Mouse (Mus musculus) embryo, embryonic 9.5 days (tissue): Measurements from ENCODE around the gene Fam227a.

ENCODE experiments used
- DNase-seq: peaks from one replicate; pipeline ENCODE4 v3.0.0-alpha.2; 2017; ENCODE audit errors: extremely low spot score

Fam227a gene

DNA sequence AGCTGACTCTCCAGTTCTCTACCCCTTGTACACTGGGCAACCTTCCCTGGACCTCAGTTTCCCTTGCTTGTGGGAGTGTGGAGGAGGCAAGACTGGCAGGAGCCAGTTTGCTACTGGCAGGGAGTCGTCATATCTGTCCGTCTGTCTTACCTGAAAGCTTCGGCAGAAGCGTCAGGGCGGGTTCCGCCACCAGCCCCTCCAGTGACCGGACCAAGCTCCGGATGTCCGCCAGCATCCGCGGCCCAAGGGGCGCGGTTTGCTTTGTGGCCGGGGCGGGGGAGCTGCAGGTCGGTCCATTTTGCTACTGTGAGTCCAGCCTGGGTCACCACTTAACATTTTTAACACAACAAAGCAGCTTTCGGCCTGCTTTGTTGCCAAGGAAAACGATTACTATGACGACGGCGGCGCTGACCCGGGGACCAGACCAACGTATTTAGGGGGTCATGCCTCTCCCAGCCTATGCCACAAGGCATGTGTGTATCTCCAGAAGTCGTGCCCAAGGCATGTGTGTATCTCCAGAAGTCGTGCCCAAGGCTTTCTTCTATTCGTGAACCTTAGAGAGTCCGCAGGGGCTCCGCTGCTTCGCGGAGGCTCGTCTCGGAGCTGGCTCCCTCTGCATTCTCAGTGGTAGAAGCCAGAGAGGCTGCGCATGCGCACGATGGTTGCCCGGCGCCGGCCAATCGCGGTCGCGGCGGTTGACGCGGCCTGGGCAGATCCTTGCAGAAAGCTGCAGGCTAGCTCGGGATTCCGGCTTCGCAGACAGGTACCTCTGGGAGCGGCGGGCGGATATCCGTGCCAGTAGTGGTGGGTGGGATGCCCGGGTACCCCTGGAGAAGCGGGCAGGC, at the start of gene Fam227a, which contains the start of gene Cby1:
Gene Fam227a (minus strand): TSS at position 426 of the 845 bp plus-strand sequence.
Gene Cby1 (plus strand): TSS at position 669 of the 845 bp plus-strand sequence.
- DNase-seq, result peak; percentile 98

DNA sequence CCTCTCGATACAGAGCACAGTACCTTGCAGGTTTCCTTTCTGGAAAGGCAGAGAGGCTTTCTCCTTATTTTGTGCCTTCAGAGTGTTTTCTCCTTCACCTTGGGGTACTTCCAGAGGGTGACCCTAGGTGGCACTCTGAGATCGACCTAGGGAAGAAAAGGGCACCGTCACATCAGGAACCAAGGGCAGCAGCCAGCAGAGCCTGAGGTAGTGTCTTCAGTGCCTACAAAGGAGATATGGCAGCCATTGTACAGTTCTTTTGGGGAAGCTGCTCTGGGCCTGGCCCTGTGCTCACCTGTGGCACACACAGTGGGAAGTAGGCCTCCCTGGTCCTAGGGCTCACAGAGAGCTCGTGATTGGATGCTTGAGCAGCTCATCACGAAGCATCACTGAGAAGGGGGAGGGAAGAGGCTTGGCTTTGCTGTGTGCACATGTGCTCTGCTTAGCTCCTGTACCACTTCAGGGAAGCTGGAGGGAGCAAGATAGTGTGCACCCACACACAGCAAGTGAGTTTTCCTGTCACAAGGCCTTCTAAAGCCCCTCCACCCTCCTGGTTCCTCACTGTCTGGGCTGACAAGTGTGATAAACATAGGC, 49.6 kb upstream of the Fam227a start:
- no peak for DNase-seq

DNA sequence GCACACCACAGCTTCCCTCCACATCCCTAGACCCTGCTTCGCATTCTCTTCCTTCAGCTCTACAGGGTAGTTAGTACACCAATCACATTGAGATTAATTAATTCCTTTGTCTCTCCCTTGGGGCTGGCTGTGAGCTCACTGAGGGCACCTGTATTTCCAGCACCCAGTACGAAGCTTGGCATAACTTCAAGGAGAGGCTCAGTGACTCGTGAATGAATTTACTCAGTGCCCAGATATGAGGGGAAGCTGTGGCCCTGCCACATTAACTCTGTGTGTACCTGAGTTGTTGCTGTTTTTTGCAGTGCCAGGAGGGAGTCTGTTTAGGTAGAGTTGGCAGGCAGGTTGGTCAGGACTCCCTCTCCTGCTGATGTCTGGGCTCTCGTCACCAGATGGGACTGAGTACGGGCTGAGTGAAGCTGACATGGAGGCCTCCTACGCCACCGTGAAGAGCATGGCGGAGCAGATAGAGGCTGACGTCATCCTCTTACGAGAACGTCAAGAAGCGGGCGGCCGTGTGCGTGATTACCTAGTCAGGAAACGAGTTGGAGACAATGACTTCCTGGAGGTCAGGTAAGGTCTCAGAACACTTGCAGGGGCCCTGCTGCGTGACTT, 48.0 kb upstream of the Fam227a start:
- no peak for DNase-seq

DNA sequence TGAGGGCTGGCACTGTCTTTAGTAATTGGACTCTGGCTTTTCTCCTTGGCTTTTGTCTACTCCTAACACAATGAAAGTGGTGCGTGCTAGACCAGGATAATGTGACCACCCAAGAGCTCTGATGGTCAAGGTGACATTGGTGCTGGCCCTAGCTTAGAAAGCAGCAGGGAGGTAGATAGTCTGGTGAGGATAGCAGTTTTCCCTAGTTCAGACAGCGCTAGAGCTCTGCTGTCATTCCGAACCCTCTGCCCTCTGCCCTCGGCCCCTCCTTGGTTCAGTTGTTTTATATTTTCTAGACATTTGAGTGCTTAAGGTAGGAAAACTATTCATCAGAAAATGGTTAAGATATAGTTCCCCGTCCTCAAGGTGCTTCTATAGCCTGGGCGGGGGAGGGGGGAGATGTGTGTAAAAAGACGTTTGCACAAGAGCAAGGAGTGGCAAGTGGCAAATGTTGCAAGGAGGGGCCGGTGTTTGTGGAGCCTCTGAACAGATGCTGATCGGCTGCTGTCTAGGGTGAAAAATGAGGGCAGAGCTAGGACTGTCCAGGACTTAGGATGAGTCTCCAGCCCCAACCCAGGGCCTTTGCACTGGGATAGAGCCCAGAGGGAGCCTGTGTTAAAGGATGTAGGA, 38.9 kb upstream of the Fam227a start:
- DNase-seq, result no peak

DNA sequence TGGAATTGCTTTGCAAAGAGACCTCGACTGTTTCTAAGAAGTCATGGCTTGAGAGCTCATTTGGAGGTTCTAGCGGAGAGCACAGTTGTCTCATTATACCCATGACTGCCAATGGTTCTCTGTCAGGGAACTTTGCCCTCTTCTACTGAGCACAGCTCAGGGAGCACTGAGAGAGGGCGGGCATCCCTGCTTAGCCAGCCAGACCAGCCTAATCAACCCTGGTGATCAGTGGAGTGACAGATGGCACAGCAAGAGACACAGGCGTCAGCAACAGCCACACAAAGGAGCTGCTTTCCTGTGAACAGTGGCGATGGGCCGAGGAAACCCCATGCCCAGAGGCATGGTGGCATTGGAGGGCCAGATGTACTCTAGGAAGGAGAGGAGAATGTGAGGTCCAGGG, 38.3 kb upstream of the Fam227a start:
- DNase-seq, result no peak

DNA sequence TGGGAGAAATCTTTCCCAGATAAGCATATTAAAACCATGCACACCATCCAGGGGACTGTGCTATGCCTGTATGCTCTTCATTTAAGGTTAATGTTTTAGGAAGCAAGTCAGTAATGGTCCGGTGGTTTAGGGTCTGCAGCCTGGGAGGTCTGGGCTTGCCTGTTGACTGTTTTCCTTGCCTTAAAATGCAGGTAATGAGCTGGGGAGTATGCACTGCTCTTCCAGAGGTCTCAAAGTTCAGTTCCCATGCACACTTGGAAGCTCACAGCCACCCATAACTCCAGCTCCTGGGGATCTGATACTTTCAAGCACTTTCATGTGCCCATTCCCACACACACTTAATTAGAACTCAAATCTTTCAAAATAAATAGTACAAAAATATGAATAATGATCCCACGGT, 37.8 kb upstream of the Fam227a start:
- DNase-seq, result no peak

DNA sequence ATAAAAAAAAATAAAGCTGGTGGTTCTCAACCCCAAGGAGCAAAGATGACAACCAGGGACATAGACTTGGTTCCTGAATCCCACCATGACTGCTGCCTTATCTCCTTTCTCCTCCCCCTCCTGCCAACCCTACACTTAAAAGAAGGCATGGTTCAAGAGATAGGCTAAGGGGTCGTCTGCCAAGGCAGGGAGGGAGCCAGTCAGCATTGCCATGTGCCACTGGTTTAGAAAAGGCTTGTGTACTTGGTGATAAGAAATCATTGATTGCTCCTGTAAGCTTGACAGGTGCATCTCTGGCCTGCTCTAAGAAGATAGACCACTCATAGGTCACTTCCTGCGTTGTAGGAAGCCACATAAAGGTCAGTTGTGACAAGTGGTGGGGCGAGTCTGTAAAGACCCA, 36.8 kb upstream of the Fam227a start:
- no peak for DNase-seq

DNA sequence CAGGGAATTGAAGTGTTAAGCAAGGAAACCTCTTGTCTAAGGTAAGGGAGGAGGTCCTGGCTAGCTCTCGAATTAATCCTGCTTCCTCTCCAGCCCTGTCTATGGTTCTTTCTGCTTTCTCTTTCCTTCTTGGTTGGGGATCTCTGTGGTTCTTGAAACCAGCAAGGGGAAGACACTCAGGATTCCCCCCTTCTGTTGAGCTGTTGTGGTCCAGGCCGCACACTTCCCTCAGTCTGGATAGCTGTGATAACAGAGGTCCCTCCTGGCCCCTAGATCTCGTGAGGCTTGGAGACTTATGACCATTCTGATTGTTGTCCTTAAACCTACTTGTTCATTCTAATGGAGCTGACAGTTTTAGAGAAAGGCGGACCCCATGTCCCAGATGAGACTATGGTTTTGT, 35.8 kb upstream of the Fam227a start:
- DNase-seq, result no peak

DNA sequence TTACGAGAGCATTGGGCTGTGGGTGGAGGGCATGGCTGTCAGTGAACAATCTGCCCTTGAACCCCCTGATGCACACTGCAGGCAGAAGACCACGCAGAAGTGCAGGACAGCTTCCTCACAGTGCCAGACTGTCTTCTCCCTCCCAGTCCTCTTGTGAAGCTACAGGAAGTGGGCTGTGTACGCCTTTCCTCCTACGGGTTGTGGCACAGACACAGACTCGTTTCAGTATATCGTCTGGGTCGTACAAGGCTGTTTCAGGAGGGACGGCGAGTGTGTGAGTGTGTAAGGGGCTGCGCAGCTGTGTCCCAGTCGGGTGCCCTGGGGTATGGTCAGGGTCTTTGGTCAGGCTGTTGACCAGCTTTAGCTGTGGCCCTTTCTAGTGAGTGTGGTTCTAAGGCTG, 35.0 kb upstream of the Fam227a start:
- no peak for DNase-seq

DNA sequence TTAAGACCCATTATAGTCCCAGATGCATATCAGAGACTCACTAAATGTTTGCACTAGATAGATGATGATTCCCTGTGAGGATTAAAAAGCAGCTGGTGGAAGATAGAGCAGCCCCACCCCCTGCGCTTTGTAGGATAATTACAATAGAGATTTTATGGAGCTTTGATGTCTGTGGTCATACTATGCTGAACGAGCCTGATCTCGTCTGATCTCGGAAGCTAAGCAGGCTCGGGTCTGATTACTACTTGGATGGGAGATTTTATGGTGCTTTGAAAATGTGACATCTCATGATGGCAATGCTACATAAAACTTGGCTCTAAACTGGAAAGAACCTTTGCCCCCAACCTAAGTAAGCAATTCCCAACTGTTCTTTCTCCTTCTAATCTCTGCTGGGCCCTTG, 33.6 kb upstream of the Fam227a start:
- no peak for DNase-seq

DNA sequence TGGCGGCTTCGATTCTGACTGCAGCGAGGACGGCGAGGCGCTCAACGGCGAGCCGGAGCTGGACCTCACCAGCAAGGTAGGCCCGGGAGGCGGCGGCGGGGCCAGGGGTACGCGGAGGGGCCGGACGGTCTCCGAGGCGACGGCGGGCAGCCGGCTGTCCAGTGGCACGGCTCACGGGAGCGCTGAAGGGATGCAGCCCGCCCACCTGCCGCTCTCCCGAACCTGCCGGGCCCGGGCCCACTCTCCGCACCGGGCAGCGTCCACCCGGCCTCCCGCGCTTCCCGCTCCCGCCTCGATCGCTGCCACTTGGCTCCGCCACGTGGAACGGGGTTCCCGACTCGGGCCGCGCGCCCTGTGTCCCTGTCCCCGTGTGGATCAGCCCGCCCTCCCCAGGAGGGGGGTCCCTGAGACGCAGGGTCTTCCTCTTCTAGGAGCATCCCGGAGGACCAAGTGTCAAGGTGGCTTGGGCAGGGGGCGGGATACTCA, 32.3 kb upstream of the Fam227a start:
- DNase-seq, result no peak

DNA sequence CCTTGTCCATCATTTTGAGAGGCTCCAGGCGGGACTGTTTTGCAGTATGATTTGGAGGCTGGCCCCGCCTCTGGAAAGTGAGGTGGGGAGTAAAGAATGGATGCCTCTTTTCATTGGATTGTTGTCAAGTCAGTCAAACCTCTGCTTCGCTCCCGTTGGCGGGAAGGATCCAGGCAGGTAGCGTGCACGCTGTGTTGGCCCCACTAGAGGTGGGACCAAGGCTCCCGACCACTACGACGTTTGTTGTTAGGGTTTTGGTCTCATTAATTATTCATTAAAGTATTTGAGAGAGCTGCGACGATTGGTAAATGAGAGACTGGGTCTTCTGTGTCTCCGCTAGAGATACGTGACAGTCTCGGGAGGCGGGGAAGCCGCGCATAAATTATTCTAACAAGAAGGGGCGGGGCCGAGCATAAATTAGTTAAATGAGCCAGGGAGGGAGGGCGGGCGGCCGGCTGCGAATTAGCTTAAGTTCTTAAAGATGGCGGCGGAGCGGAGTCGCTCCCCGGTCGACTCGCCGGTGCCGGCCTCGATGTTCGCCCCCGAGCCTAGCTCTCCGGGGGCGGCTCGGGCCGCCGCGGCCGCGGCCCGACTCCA, 31.8 kb upstream of the Fam227a start, which contains the start of gene Gtpbp1:
Gene Gtpbp1 (plus strand): TSS at position 420 of the 597 bp plus-strand sequence.
- peak; percentile 96 for DNase-seq

DNA sequence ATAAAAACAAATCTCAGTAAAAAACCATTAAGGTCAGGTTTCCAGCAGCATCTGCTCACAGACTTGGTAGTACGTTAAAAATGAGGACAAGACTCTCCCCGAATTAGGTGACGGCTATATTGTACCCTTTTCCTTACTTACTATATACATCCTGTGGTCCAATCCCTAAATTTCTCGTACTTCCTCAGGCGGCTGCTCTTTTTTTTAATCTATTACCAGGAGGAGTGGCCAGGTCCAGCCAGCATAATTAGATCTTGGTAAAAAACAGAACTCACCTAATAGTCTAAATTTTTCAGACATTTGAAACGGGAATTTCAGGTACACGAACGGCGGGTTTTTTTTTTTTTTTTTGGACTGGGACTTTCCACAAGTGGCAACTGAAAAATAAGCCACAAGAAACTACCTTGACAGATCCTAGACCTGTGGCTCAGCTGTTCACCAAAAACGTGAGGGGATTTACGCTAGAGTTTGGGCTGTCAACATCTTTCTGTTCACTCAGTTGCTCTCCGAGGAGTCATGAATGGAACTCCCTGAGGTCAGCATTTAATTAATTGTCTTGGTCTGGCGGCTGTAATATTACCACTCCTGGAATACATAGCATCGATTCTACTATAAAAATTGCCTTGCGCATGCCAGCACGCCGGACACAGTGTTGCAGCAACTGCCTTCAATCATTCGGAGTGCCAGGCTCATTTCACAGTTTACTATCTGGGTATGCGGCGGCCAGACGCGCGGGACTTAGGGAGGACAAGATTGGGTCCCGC, 31.1 kb upstream of the Fam227a start:
- no peak for DNase-seq

DNA sequence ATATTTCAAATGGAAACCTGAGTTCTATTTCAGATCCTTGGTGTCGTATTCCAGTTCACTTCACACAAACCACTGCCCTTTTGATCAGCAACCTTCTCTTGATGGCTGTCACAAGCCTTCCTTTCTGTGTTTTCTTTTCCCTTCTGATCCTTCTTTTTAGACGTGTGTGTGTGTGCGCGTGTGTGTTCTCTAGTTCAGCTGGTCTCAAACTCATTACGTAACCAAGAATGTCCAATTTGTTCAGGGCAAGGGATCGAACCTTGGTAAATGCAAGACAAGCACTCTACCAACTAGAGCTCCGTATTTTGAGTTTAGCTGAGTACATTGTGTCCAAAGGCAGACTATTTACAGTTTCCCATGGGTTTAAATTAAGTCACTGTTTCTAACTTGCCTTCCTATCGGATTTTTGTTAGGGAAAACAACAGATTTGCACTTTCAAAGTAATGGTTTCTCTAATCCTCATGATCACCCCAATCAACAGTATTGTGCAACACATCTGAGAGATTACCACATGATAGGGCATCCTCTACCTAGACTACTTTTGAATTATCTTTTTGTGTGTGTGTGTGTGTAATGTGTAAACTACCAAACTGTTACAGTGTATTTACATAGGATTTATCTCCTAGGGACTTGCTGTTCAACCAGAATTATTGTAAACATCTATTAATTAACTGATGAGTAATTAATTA, 29.7 kb upstream of the Fam227a start:
- DNase-seq, result no peak

DNA sequence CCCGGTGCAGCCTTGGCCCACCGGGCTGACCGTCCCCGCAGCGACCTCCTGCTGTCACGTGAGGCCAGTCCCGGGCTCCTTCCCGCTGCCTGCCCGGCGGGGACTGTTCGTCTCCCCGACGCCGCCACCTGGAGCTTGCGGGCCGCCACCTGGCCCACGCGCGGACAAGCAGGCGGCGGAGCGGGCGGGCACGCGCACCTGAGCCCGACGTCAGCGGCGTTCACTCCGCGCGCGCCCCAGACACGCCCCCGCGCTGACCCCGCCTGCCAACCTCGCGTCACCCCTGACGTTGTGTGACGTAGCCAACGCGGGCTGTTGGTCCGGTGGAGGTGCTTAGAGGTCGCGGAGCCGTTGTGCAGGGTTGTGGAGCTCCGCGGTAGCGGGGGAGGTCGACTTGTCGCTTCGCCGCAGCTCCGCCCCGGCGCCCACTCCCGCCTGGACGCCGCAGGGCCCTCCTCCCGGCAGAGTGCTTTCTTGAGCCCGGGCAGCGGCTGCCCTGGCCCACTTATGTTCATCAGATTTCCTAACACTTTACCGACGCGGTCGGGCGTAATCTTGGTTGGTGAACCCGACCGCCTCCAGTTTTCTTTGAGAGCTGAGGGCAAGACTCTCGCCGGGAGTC, 29.0 kb upstream of the Fam227a start, which contains the start of gene Josd1:
Gene Josd1 (minus strand): TSS at position 274 of the 622 bp plus-strand sequence.
- DNase-seq, result peak; percentile 98

DNA sequence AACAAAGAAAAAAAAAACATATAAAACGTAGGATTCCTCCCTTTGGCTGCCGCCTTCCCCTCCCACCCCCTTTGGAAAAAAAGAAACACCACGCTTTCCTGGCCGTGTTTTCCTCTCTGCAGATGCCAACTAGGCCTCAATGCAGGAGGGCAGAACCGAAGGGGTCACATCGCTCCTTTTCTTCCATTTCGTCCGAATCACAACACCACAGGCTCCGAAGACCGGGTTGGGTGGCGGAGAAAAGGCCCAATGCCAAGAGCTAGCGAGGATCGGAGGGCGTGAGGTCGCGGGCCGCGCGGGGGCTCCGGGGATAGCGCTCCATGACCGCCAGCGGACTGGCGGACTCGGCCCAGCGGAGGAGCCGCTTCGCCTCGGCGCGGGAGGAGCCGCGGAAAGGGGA, 28.4 kb upstream of the Fam227a start:
- DNase-seq, result no peak

DNA sequence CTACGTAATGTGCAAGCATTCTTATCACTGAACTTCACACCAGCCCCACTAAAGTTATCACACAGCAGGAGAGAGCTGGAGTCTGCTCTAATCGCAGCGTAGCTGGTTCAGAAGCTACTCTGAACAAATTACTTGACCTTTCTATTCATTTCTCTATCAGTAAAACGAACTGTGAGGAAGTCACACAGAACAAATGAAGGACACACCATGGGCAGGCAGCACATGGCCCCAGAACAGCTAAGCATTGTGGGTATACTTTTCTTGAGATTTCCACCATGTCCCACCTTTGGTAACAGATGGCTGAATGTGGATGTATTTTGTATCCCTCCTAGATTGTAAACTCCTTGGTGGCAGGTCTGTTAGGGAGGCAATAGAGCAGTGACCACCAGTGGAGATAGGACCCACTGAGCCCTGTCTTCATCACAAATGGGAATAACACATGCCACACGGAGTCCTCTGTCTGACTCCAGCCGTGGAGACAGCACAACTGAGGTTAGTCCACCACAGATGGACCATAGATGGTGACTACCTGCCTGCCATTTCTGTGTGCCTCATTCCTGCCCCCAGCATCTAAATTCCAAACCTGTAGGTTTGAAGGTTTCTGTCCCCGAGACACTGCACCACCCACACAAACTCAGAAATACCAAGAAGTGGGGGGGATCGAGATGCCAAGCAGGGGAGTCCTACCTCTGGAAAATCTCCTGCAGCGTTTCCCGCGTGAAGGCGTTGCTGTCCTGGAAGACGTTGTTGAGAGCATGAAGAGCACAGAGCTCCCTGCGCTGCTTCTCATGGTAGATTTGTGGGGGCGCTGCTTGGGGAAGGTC, 27.5 kb upstream of the Fam227a start:
- DNase-seq, result no peak

DNA sequence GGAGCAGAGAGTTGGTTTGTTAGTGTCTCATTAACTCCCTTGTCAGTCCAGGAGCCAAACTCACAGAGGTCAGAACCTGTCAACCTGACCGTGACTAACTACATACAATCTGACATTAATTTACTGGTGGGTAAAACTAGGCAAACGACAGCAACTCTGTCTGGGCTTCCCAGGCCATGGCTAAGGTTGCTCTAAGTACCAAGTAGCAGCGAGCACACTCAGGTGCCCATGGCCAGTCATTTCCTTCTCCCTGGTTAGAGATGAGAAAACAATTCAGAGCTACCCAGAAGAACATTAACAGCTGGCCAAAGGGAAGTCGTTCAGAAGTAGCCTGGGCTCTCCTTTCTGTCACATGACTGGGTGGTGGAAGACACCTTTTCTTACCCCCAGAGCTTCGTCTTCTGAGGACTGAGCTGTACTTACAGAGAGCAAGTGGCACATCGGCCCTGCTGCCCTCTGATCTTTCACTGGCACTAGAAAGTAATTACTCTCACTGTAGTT, 26.4 kb upstream of the Fam227a start:
- no peak for DNase-seq

DNA sequence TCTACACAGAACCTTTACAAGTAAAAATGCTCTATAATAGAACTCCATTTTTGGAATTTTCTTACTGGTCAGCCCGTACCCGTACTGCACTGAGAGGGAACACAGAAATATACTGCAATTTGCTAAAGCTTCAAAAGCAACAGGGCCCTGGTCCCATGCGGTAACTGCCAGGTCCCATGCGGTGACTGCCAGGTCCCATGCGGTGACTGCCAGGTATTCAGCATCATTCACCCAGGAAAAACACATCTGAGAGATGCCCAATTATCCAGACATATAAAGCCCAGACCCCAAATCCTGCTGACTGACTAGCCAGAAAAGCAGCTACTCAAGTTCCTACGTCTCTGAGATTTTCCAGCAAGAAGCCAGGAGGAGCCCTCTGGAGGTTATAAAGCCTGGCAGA, 25.9 kb upstream of the Fam227a start:
- DNase-seq, result no peak
